Mouse (Mus musculus) stomach, embryonic 16.5 days (tissue): ENCODE results near the gene Jag1. TPM values are rescaled to one million over a fixed set of nuclear protein-coding genes. Genes with fewer than 3 reads are reported as not detected.

Experiments used
- ATAC-seq: fragments of 200-750 bp; cut with Nextera tagmentation; 2 replicates; pipeline ENCODE4 v1.8.0; 2017; ENCODE audit warnings: moderate number of reproducible peaks, moderate TSS enrichment; ENCODE audit not compliant: insufficient read depth, low FRiP score
- H3K27ac ChIP-seq: fragments of 300-500 bp; sonication (generic); 2 replicates; pipeline ENCODE4 v1.5.1; 2014; ENCODE audit warnings: low read length
- H3K27me3 ChIP-seq: fragments of 300-500 bp; sonication (generic); 2 replicates; pipeline ENCODE4 v1.6.1; 2014; ENCODE audit warnings: low read length, control low read depth, mixed read lengths; ENCODE audit not compliant: control insufficient read depth, insufficient read depth
- H3K36me3 ChIP-seq: fragments of 300-500 bp; sonication (generic); 2 replicates; pipeline ENCODE4 v1.6.1; 2014; ENCODE audit warnings: low read length; ENCODE audit not compliant: control insufficient read depth, insufficient read depth
- H3K4me1 ChIP-seq: fragments of 300-500 bp; sonication (generic); 2 replicates; pipeline ENCODE4 v1.6.1; 2014; ENCODE audit warnings: low read length, control low read depth, mixed read lengths; ENCODE audit not compliant: control insufficient read depth, insufficient read depth
- H3K4me2 ChIP-seq: fragments of 300-500 bp; sonication (generic); 2 replicates; pipeline ENCODE4 v1.6.1; 2014; ENCODE audit warnings: low read depth, low read length, mixed read lengths
- H3K4me3 ChIP-seq: fragments of 300-500 bp; sonication (generic); replicated peaks from 2 replicates; pipeline ENCODE4 v1.5.1; 2014; ENCODE audit warnings: mild to moderate bottlenecking, low read length
- H3K9ac ChIP-seq: fragments of 300-500 bp; sonication (generic); 2 replicates; pipeline ENCODE4 v1.6.1; 2014; ENCODE audit warnings: low read length
- H3K9me3 ChIP-seq: fragments of 300-500 bp; sonication (generic); replicated peaks from 2 replicates; pipeline ENCODE4 v1.6.1; 2016; ENCODE audit warnings: low read length, control low read depth; ENCODE audit not compliant: control insufficient read depth
- WGBS: fragments of 180-500 bp; shearing (Covaris S2); extraction: QIAGEN DNeasy Blood & Tissue Kit; methylation state at CpG from one replicate; pipeline ENCODE4 v1.1.7; 2014; 5-methylcytosine and 5-hydroxymethylcytosine counted together
- polyA plus RNA-seq: library from polyadenylated mRNA; unstranded; fragments of >200 nt; fragmentation: Nextera tagmentation; extraction: Ambion mirVana; gene quantifications from 2 replicates; pipeline ENCODE4 v1.2.1, GENCODE M21; 2015

The Jag1 gene
- polyA plus RNA-seq: 10.9 and 12.0 TPM in 2 replicates

GRCm38 (mm10) chr2:137116025-137116674, at the start of gene Jag1:
Gene Jag1, minus strand, starts transcription at chr2:137116644.
- H3K9ac ChIP-seq: peak within 1 kb of the TSS; percentile 94
- no peaks in the 10 kb centered on the region for H3K9me3 ChIP-seq
- H3K4me2 ChIP-seq: peak within 1 kb of the TSS; percentile 75
- H3K27me3 ChIP-seq: no peaks in the 10 kb centered on the region
- H3K27ac ChIP-seq: peak within 1 kb of the TSS; percentile 99
- H3K36me3 ChIP-seq: no peaks in the 10 kb centered on the region
- no peak for ATAC-seq
- peaks cover 10% of the 10 kb centered on the region for H3K4me1 ChIP-seq
- under 1% methylated on average over 59 of the region's 59 CpGs for WGBS
- H3K4me3 ChIP-seq: peak within 1 kb of the TSS; percentile 70

GRCm38 (mm10) chr2:137156018-137156417, 39.6 kb upstream of the Jag1 start:
- 56% methylated on average over 1 of the region's 1 CpGs for WGBS
- no peaks in the 10 kb centered on the region for H3K4me1 ChIP-seq
- no peak overlapping the region for H3K27ac ChIP-seq
- no peaks in the 10 kb centered on the region for H3K36me3 ChIP-seq
- H3K4me3 ChIP-seq: no peak overlapping the region
- no peak overlapping the region for H3K4me2 ChIP-seq
- no peaks in the 10 kb centered on the region for H3K9me3 ChIP-seq
- no peak overlapping the region for H3K9ac ChIP-seq
- ATAC-seq: no peak
- H3K27me3 ChIP-seq: no peaks in the 10 kb centered on the region

- no peak overlapping the region for H3K4me3 ChIP-seq
- 42% methylated on average over 4 of the region's 4 CpGs for WGBS
- no peak overlapping the region for H3K27ac ChIP-seq
- ATAC-seq: no peak
- H3K9me3 ChIP-seq: no peaks in the 10 kb centered on the region
- H3K36me3 ChIP-seq: no peaks in the 10 kb centered on the region
- H3K4me2 ChIP-seq: no peak overlapping the region
- no peaks in the 10 kb centered on the region for H3K4me1 ChIP-seq
- H3K27me3 ChIP-seq: no peaks in the 10 kb centered on the region
- no peak overlapping the region for H3K9ac ChIP-seq
Measured at GRCm38 (mm10) chr2:137153825-137154224, 37.4 kb upstream of the Jag1 start.

- Histone ChIP-seq H3K27me3 (no peaks in the 10 kb centered on the region), H3K36me3 (no peaks in the 10 kb centered on the region), H3K4me2 (no peak overlapping the region), H3K4me1 (no peaks in the 10 kb centered on the region), H3K9ac (no peak overlapping the region), H3K9me3 (no peaks in the 10 kb centered on the region), H3K4me3 (no peak overlapping the region), H3K27ac (no peak overlapping the region)
- 79% methylated on average over 10 of the region's 10 CpGs for WGBS
- ATAC-seq: no peak
Measured at GRCm38 (mm10) chr2:137153172-137153667, 36.8 kb upstream of the Jag1 start.

- WGBS: 82% methylated on average over 3 of the region's 3 CpGs
- H3K4me1 ChIP-seq: no peaks in the 10 kb centered on the region
- no peak overlapping the region for H3K27ac ChIP-seq
- no peaks in the 10 kb centered on the region for H3K27me3 ChIP-seq
- no peaks in the 10 kb centered on the region for H3K9me3 ChIP-seq
- no peak overlapping the region for H3K9ac ChIP-seq
- ATAC-seq: no peak
- no peaks in the 10 kb centered on the region for H3K36me3 ChIP-seq
- H3K4me3 ChIP-seq: no peak overlapping the region
- H3K4me2 ChIP-seq: no peak overlapping the region
Measured at GRCm38 (mm10) chr2:137150953-137151352, 34.5 kb upstream of the Jag1 start.

- H3K4me1 ChIP-seq: no peaks in the 10 kb centered on the region
- no peak for ATAC-seq
- no peaks in the 10 kb centered on the region for H3K9me3 ChIP-seq
- WGBS: 76% methylated on average over 2 of the region's 2 CpGs
- no peak overlapping the region for H3K4me3 ChIP-seq
- no peak overlapping the region for H3K9ac ChIP-seq
- no peaks in the 10 kb centered on the region for H3K36me3 ChIP-seq
- no peak overlapping the region for H3K4me2 ChIP-seq
- H3K27ac ChIP-seq: no peak overlapping the region
- no peaks in the 10 kb centered on the region for H3K27me3 ChIP-seq
Measured at GRCm38 (mm10) chr2:137146938-137147666, 30.7 kb upstream of the Jag1 start.

- no peaks in the 10 kb centered on the region for H3K27me3 ChIP-seq
- 93% methylated on average over 1 of the region's 1 CpGs for WGBS
- H3K4me2 ChIP-seq: no peak overlapping the region
- no peak overlapping the region for H3K27ac ChIP-seq
- H3K9ac ChIP-seq: no peak overlapping the region
- no peaks in the 10 kb centered on the region for H3K4me1 ChIP-seq
- H3K4me3 ChIP-seq: no peak overlapping the region
- H3K9me3 ChIP-seq: no peaks in the 10 kb centered on the region
- H3K36me3 ChIP-seq: no peaks in the 10 kb centered on the region
- no peak for ATAC-seq
Measured at GRCm38 (mm10) chr2:137138063-137138462, 21.6 kb upstream of the Jag1 start.

GRCm38 (mm10) chr2:137134035-137134434, 17.6 kb upstream of the Jag1 start:
- H3K27ac ChIP-seq: no peak overlapping the region
- H3K27me3 ChIP-seq: no peaks in the 10 kb centered on the region
- WGBS: 64% methylated on average over 5 of the region's 5 CpGs
- H3K4me2 ChIP-seq: no peak overlapping the region
- no peak overlapping the region for H3K9ac ChIP-seq
- H3K9me3 ChIP-seq: no peaks in the 10 kb centered on the region
- no peaks in the 10 kb centered on the region for H3K4me1 ChIP-seq
- H3K4me3 ChIP-seq: no peak overlapping the region
- no peaks in the 10 kb centered on the region for H3K36me3 ChIP-seq
- ATAC-seq: no peak

- 56% methylated on average over 1 of the region's 1 CpGs for WGBS
- ATAC-seq: no peak
- Histone ChIP-seq H3K4me3 (no peak overlapping the region), H3K27me3 (no peaks in the 10 kb centered on the region), H3K9ac (no peak overlapping the region), H3K4me2 (no peak overlapping the region), H3K4me1 (no peaks in the 10 kb centered on the region), H3K27ac (no peak overlapping the region), H3K9me3 (no peaks in the 10 kb centered on the region), H3K36me3 (no peaks in the 10 kb centered on the region)
Measured at GRCm38 (mm10) chr2:137124861-137125260, 8.4 kb upstream of the Jag1 start.
